Comparison of ENCODE assay signal across 24 mouse cellular contexts in genomic region chr14:119521056-119521455, GRCm38 (mm10).
A peak's percentile ranks its signal among the peaks of the same experiment; 100 is the strongest.
DNase-seq lines count a peak whose midpoint lies in the region; ATAC-seq and TF ChIP-seq lines count a peak whose summit lies in the region.
"Had no signal": no experiment of that assay in that cellular context is flagged by ENCODE, and none has a peak within 500 bp of the region (broad histone marks: within the 10 kb centered on the region; RNA-seq: fewer than 3 reads in every experiment).

No protein-coding gene starts in this region.

- no peak for TF ChIP-seq CTCF in kidney, postnatal 0 days (IDR thresholded peaks at IDR 0.05; ENCODE audit: low read depth)

- WGBS in kidney, postnatal 0 days: 76% methylated on average over 1 of the region's 1 CpGs
- 45% methylated on average over 1 of the region's 1 CpGs for WGBS in lung, embryonic 15.5 days
- WGBS in midbrain, embryonic 11.5 days: 87% methylated on average over 1 of the region's 1 CpGs
- WGBS in midbrain, embryonic 13.5 days: 98% methylated on average over 1 of the region's 1 CpGs

- no peak overlapping the region for H3K9ac ChIP-seq in kidney, postnatal 0 days (ENCODE audit: low read depth, low read length)
- H3K9ac ChIP-seq in lung, embryonic 15.5 days: no peak overlapping the region
- H3K9ac ChIP-seq in midbrain, embryonic 11.5 days (ENCODE audit: low read length): no peak overlapping the region
- H3K9ac ChIP-seq in midbrain, embryonic 13.5 days (replicated peaks): no peak overlapping the region
- H3K9ac ChIP-seq: forebrain, embryonic 13.5 days; heart, embryonic 13.5 days had no signal

- peak; percentile 31 for DNase-seq in kidney, postnatal 0 days (ENCODE audit: low spot score)
- DNase-seq in kidney, postnatal 4 days: no peak
- DNase-seq in lung, postnatal 25 days (ENCODE audit: low spot score): no peak
- DNase-seq in midbrain, embryonic 11.5 days (ENCODE audit: low spot score, missing footprints): peak; percentile 21
- DNase-seq in urinary bladder, postnatal 10 days (ENCODE audit: low spot score): no peak
- DNase-seq: adrenal gland, postnatal 10 days; adrenal gland, postnatal 36 days; B cell, adult 2 months; cerebellum, adult 18-20 months; cerebellum, adult 9-10 months; gastrocnemius, postnatal 10 days; gastrocnemius, postnatal 36 days; heart, adult 2 months; heart, postnatal 14 days; heart, postnatal 4 days had no signal

- H3K4me1 ChIP-seq in kidney, postnatal 0 days (replicated peaks; ENCODE audit: insufficient read depth, low read length): no peaks in the 10 kb centered on the region
- peaks cover 16% of the 10 kb centered on the region for H3K4me1 ChIP-seq in lung, embryonic 15.5 days
- H3K4me1 ChIP-seq in midbrain, embryonic 11.5 days (ENCODE audit: control insufficient read depth, insufficient read depth, low read length): no peaks in the 10 kb centered on the region
- no peaks in the 10 kb centered on the region for H3K4me1 ChIP-seq in midbrain, embryonic 13.5 days (replicated peaks)
- H3K4me1 ChIP-seq: forebrain, embryonic 10.5 days; forebrain, embryonic 13.5 days; heart, embryonic 10.5 days; heart, embryonic 13.5 days had no signal

- H3K9me3 ChIP-seq in kidney, postnatal 0 days (replicated peaks; ENCODE audit: low read length): no peaks in the 10 kb centered on the region
- H3K9me3 ChIP-seq in lung, embryonic 15.5 days: no peaks in the 10 kb centered on the region
- H3K9me3 ChIP-seq in midbrain, embryonic 11.5 days (ENCODE audit: control insufficient read depth, low read length): no peaks in the 10 kb centered on the region
- H3K9me3 ChIP-seq in midbrain, embryonic 13.5 days: no peaks in the 10 kb centered on the region
- H3K9me3 ChIP-seq: forebrain, embryonic 10.5 days; forebrain, embryonic 13.5 days; heart, embryonic 10.5 days; heart, embryonic 13.5 days had no signal

- H3K27ac ChIP-seq in kidney, postnatal 0 days: no peak overlapping the region
- H3K27ac ChIP-seq in lung, embryonic 15.5 days: peak overlapping the region; percentile 74
- no peak overlapping the region for H3K27ac ChIP-seq in midbrain, embryonic 11.5 days (ENCODE audit: low read depth, low read length)
- H3K27ac ChIP-seq in midbrain, embryonic 13.5 days: no peak overlapping the region
- H3K27ac ChIP-seq: forebrain, embryonic 10.5 days; forebrain, embryonic 13.5 days; heart, adult 2 months; heart, embryonic 10.5 days; heart, embryonic 13.5 days had no signal

- no peaks in the 10 kb centered on the region for H3K36me3 ChIP-seq in kidney, postnatal 0 days (ENCODE audit: insufficient read depth, low read length)
- H3K36me3 ChIP-seq in lung, embryonic 15.5 days: no peaks in the 10 kb centered on the region
- no peaks in the 10 kb centered on the region for H3K36me3 ChIP-seq in midbrain, embryonic 11.5 days (ENCODE audit: control insufficient read depth, insufficient read depth, low read length)
- H3K36me3 ChIP-seq in midbrain, embryonic 13.5 days: no peaks in the 10 kb centered on the region
- H3K36me3 ChIP-seq: forebrain, embryonic 10.5 days; G1E; heart, embryonic 10.5 days; heart, embryonic 13.5 days had no signal

- no peak for ATAC-seq in kidney, postnatal 0 days (replicated peaks; ENCODE audit: low FRiP score, low read depth)
- peak; percentile 88; the same call in 1 of the 2 replicates for ATAC-seq in lung, embryonic 15.5 days (ENCODE audit: borderline replicate concordance, extremely low read depth, low FRiP score, low TSS enrichment)
- ATAC-seq in midbrain, embryonic 11.5 days (ENCODE audit: low FRiP score): no peak
- no peak for ATAC-seq in midbrain, embryonic 13.5 days
- ATAC-seq: Patski had no signal

- H3K4me3 ChIP-seq in kidney, postnatal 0 days (replicated peaks; ENCODE audit: low read depth, low read length): no peak overlapping the region
- H3K4me3 ChIP-seq in lung, embryonic 15.5 days: no peak overlapping the region
- H3K4me3 ChIP-seq in midbrain, embryonic 11.5 days (ENCODE audit: low read depth, low read length): no peak overlapping the region
- no peak overlapping the region for H3K4me3 ChIP-seq in midbrain, embryonic 13.5 days (replicated peaks)
- H3K4me3 ChIP-seq: forebrain, embryonic 10.5 days; forebrain, embryonic 13.5 days; heart, adult 2 months; heart, embryonic 10.5 days; heart, embryonic 13.5 days had no signal

- no peak overlapping the region for H3K4me2 ChIP-seq in kidney, postnatal 0 days (ENCODE audit: low read length)
- 0 out of 2 replicates have a peak overlapping the region, but pooled peaks have one; percentile 12 for H3K4me2 ChIP-seq in lung, embryonic 15.5 days
- no peak overlapping the region for H3K4me2 ChIP-seq in midbrain, embryonic 11.5 days
- H3K4me2 ChIP-seq in midbrain, embryonic 13.5 days (replicated peaks): no peak overlapping the region
- H3K4me2 ChIP-seq: forebrain, embryonic 13.5 days; heart, embryonic 13.5 days had no signal

- H3K27me3 ChIP-seq in kidney, postnatal 0 days (ENCODE audit: insufficient read depth, low read length): no peaks in the 10 kb centered on the region
- H3K27me3 ChIP-seq in lung, embryonic 15.5 days: no peaks in the 10 kb centered on the region
- no peaks in the 10 kb centered on the region for H3K27me3 ChIP-seq in midbrain, embryonic 11.5 days (ENCODE audit: control insufficient read depth, insufficient read depth, low read length)
- no peaks in the 10 kb centered on the region for H3K27me3 ChIP-seq in midbrain, embryonic 13.5 days
- H3K27me3 ChIP-seq: CH12.LX; heart, embryonic 13.5 days; Patski had no signal

Comparison
In these comparisons a context has a peak if more than half of its experiments do, and no peak if none do; other contexts are left out.
1. DNase-seq: peak in kidney, postnatal 0 days (single experiment) and midbrain, embryonic 11.5 days (single experiment); none in kidney, postnatal 4 days (0 of 2), lung, postnatal 25 days (single experiment) and urinary bladder, postnatal 10 days (single experiment).